Mouse (Mus musculus) heart, postnatal 10 days (tissue): ENCODE data around the gene 2900026A02Rik. TPM values are rescaled to one million over a fixed set of nuclear protein-coding genes. Genes with fewer than 3 reads are reported as not detected.

Experiments used
- DNase-seq, 2 experiments: peaks; one replicate each; pipeline ENCODE4 v3.0.0; 2021
- intact Hi-C: fragments of 180-260 bp; cut with DNase I; formaldehyde crosslinking; loops from one replicate; pipeline ENCODE4 v1.15.1; 2025
- total RNA-seq, 2 experiments: library from RNA; stranded (reverse); gene quantifications; 2 replicates each; pipeline ENCODE4 v1.2.3; 2021

2900026A02Rik gene
- total RNA-seq, 2 experiments from 2014 or later: 46.9 to 51.4 TPM

DNA sequence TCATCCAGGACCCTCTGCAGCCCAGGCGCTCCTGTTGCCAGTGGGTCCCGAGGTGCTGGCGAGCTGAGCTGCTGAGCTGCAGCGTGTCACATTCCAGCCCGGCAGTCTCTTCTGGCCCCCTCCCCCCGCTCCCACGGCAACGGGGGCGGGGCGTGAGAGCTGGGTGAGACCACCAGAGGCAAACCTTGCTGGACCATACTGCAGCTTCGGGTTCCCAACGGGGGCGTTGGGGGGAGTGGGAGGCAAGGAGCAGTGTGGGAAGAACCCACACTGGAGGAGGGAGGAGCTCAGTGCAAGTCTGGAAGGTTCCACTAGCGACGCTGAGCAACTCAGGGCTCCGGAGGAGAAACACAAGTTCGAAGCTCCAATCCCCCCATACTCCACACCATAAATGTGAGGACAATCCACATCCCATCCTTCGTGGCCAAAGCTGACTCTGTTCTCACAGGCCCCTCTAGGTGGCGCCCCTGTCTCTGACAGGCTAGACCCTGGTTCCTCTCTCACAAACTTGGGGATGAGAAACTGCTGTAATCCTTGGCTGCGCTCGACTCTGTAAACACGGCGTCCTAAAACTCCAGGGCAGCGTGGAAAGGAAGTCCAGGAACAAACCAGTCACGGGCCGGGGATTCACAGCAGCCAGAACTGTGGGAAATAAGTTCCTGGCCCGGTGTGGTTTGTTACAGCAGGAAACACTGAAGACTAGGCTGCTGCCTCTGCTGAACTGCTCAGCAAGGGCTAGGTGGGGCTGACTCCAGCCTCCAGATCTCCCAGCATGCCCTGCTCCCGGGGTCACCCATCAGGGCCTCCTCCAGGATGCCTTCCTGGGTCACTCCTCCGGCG is 41.0 kb downstream of the 2900026A02Rik start:
- DNase-seq: peak; percentile 93 to 96
- intact Hi-C loops: loop anchor here (1.0 to 5.0 kb wide), 3 partner anchors 41 to 132 kb away; partner anchors contain the start of genes 2900026A02Rik, Sgsm1 and Tmem211

DNA sequence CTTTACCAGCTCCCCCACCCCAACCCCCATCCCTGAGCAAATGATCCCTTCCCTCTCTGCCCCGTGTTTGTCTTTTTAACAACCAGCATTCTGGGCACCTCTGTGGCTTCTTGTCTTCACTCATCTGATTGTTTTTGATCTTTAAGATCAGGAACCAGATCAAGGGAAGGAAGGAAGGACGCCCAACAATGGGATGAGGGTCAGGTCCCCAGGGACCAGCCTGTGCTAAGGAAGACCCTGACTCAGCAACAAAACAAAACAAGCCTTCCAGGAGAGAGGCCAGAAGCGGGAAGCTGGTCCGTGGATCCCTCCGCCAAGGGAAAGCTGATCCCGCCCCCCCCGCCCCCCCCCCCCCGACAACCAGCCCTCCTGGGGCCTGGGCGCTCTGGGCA is 41.6 kb downstream of the 2900026A02Rik start:
- intact Hi-C loops: loop anchor here (5.0 kb wide), 1 partner anchor 133 kb away; the partner anchor contains the start of gene Sgsm1
- DNase-seq: no peak

DNA sequence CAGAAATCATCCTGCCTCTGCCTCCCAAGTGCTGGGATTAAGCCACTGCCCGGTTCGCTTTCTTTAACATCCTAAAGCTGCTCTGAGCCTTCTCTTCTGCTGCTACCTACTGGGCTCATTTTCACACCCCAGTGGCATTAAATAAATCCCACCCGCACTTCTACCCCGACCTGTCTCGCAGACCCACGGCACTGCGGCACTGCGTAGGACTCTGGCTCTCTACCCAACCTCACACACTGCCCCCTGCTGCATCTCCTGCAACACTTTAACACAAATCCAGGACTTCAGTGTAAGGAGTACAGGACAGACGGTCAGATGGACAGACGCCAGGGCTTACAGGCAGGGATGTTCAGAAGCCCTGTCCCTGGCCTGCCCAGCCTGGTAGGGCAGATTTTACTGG is 45.1 kb downstream of the 2900026A02Rik start:
- DNase-seq: no peak
- intact Hi-C loops: loop anchor here (1.0 to 5.0 kb wide), 2 partner anchors 50 to 136 kb away; partner anchors contain the start of genes Sgsm1 and Tmem211

DNA sequence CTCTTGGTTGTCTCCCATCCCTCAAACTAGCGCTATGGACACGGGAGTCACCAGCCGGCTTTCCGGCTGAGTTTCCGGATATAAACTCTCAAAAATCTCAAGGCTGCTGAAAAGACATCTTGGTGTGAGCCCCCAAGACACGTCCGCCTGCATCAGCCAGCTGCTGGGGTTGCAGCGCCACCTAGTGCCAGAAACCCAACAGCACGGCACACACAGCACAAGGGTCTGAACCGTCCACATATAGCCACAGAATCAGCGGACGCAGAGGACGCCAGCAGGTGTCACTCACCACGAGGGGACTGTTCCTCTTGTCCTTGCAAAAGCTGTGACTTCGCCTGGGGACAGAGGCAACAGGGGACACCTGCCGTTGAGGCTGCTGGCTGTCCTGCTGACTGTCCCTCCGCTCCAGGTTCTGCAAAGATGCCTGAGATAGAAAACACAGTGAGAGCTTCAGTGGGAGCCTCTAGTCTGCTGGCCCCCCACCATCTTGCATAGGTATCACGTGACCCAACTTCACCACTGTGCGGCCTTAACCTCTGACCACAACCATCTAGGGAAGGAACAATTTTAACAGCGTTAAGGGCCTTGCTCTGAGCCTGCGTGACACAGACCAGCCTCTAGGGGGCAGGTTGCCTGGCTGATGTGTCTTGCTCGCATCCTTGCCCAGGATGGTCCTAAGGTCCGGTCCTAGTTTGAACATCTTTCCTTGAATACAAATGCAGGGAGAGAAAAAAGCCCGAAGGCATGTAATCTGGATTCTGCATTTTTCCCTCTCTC is 45.9 kb downstream of the 2900026A02Rik start:
- peak in 1 of 2 experiments; percentile 64 for DNase-seq

DNA sequence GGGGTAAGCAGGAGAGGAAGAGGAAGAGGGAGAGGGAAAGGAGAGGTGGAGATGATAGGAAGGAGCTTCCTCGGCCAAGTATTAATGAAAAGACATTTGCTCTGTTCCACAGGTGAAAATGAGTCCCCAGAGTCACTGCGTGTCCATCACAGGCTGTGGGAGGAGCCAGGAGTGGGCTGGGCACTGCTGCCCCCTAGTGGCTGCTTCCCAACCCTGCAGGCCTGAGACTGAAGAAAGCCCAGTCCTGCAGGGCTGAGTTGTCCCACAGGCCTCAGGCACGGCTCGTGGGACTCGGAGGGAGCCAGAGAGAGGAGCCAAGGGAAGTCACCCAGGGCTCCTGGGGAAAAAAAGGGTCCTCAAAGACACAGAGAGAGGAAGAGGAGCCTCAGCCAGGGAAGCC is 47.7 kb downstream of the 2900026A02Rik start:
- intact Hi-C loops: no loop called here
- peak; percentile 69 to 81 for DNase-seq

More for the DNA sequence above, 45.9 kb downstream of the 2900026A02Rik start:
- intact Hi-C loops: loop anchor here (1.0 to 5.0 kb wide), 2 partner anchors 51 to 137 kb away; partner anchors contain the start of genes Sgsm1 and Tmem211

DNA sequence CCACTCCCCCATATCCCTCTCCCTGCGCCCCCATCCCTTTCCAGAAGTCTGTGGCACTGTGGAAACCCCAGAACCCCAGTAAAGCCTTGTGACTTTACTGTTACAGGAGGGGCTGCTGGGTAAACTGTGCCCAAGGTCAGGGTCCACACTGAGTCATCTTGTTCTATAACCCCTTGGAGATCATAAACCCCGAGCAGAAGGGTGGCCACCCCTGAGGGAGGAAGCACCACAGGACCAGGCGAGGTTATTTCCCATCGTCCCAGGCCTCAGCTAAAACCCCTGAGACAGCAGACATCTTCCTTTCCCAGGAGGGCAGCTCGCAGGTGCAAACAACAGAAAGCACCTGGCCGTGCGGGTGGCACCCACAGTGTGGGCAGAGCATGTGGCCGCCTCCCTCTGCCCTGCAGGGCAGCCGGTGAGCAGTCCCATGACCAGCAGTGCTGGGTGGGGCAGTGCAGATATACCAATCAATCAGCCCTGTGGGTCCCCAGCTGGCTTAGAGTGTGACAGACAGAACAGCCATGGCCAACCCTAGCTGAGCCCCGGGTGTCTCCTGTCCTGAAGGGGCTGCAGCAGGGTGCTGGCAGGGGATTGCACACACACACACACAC is 49.0 kb downstream of the 2900026A02Rik start:
- intact Hi-C loops: no loop called here
- DNase-seq: no peak

DNA sequence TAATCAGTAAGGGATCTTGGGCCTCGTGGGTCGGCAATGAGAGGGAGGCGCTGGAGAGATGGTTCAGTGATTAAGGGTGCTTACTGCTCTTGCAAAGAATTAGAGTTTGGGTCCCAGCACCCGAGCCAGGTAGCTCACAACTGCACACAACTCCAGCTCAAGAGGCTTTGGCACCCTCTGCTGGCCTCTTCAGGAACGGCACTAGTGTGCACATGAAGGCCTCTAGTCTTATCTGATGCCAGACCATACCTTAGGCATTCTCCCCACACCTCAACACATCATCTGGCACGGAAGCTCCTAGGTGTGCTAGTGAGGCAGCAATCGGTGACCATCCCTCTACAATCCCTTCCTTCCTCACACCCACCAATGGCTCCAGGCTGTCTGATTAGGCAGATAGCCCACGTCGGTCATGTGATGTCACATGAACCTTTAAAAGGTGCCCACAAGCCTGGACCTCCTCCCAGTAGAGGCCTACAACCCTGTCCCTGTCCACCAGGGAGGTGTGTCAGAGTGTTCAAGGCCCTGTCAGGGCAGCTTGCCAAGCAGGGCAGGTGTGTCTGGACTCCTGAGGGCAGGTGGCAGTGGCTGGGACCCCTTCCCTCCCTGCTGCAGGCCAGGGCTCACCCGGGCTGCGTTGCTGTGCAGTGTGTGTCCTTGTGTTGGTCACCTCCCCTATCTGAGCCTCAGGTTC is 50.8 kb downstream of the 2900026A02Rik start:
- intact Hi-C loops: no loop called here

DNA sequence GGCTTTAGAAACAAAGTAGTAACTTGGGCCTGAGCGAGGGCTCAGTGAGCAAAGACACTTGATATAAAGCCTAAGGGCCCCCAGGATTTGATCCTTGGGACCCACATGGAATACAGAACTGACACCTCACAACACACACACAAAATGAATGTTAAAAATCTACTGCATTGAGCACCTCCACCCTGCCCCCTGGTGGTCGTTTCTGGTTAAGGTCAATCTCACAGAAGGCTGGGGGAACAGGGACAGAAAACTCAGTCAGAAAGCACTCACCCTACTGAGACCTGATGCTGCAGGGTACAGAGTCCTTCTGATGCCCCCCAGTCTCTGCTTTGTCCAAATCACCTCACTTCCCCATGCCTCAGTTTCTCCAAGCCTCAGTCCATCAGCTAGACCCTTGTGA is 53.3 kb downstream of the 2900026A02Rik start:
- intact Hi-C loops: loop anchor here (2.0 kb wide), 1 partner anchor 69 kb away; no protein-coding TSS in a partner anchor
- peak; percentile 46 to 78 for DNase-seq

More for the DNA sequence above, 50.8 kb downstream of the 2900026A02Rik start:
- DNase-seq: no peak

DNA sequence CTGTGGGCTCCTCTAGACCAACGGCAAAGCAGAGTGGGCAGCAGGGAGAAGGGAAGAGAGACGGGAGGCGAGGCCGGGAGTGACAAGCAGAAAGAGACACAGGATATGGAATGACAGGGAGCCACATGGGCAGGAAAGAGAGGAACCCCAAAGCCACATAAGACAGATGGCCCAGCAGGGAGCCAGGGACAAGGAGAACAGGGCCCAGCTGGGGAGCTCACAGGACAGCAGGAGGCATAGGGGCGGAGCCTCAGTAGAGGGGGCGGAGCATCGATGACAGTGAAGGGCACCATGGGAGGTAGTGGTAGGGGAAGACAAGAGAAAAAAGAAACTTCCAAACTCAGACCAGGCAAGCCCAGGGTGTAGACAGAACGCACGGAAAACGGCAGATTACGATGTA is 55.6 kb downstream of the 2900026A02Rik start:
- no peak for DNase-seq
- intact Hi-C loops: no loop called here

DNA sequence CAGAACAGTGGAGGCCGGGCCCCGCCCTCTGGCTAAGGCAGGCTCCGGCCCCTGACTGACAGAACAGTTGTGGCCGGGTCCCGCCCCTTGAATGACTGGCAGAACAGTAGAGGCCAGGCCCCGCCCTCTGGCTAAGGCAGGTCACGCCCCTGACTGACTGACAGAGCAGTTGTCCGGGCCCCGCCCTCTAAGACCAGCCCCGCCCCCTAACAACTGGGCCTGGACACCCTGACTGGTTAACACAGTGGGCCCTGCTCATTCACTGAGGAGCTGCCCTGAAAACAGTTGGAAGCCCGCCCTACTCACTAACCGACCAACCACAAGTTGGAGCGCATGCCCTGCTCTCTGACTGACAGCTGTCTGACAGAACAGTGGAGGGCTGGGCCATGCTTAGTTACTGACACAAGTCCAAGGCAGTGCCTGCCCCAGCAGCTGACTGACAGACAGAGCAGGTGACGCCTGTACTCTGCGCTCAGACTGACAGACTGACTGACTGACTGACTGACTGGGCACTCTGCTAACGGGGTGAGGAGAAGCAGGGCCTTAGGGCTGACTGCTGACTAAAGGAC is 56.1 kb downstream of the 2900026A02Rik start:
- intact Hi-C loops: no loop called here
- peak; percentile 62 to 66 for DNase-seq

DNA sequence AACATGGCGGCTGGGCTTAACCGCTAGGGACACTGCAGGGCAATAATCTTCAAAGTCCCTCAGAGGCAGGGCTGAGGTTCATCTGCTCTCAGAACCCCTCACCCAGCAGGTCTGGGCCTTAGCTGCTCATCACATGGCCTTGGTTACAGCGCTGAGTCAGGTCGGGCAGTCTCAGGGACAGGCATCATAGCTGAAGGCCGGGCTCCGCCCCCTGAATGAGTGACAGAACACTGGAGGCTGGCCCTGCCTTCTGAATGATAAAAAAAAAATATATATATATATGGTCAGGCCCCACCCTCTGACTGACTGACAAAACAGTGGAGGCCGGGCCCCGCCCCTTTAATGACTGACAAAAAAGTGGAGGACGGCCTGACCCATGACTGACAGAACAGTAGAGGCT is 56.6 kb downstream of the 2900026A02Rik start:
- intact Hi-C loops: no loop called here
- DNase-seq: no peak

DNA sequence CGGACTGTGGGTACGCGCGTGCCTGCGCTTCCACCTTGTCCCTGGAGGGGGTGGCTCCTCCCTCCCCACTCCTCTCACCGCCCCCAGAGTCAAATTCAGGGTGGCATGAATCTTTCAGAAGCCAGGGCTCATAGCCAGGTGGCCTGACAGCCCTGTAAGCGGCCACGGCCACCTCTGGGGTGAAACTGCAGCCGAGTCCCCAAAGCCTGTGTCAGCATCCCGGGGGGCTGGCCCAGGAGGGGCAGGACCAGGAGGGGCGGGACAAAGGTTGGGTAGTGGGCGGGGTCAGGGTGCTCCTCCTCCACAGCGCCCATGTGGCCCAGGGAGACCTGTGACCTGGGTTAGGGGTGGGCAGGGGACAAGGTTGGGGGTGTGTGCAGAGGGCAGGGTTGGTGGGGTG is 57.9 kb downstream of the 2900026A02Rik start:
- intact Hi-C loops: no loop called here

DNA sequence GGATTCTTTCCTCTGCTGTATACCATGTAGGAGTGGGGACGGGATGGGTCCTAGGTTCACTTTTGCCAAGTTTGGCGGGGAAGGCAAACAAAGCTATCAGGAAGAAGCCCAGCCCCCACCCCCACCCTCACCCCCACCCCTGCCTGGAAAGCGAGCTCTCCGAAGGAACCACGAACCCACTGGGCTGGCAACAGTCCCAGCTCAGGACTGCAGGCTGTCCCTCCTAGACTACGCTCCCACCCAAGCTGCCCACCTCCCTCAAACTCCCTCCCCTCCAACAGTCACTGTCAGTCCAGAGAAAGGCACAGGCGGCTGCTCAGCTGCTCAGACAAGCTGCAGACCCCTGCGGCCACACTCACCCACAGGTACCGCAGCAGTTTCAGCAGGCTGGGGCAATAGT is 58.3 kb downstream of the 2900026A02Rik start:
- no peak for DNase-seq
- intact Hi-C loops: no loop called here

More for the DNA sequence above, 57.9 kb downstream of the 2900026A02Rik start:
- DNase-seq: no peak

DNA sequence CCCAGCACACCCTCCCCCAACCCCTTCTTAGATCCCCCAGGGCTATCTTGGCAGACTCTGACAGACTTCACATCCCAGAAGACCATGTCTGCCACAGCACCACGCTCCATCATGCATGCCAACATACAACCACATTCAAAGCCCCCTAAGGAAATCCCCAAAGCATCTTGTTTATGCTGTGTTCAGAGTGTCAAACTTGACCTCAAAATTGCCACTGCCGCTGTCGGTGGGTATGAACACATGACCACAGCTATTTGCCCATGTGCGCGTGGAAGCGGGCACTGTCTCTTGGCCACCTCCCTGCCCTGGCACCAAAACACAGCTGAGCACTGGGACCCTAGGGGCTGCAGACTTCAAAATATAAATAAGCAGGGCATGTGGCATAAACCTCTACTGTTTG is 59.5 kb downstream of the 2900026A02Rik start:
- DNase-seq: no peak
- intact Hi-C loops: no loop called here

DNA sequence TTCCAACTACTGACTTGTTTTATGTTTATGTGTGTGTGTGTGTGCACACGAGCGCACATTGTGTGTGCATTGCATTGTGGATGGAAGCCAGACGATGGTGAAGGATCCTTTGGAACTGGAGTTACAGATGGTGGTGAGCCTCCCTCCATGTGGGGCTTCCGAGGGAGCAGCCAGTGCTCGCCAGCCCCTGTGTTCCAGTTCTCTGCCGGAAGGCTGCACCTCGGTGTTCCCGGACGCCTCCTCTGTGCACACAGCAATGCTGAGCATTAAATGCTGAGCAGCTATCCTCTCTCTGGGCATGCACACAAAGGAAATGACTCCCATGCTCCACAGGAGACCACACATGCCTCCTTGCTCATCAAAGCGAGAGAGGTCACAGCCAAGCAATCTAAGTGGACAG is 60.7 kb downstream of the 2900026A02Rik start:
- intact Hi-C loops: no loop called here
- DNase-seq: no peak

DNA sequence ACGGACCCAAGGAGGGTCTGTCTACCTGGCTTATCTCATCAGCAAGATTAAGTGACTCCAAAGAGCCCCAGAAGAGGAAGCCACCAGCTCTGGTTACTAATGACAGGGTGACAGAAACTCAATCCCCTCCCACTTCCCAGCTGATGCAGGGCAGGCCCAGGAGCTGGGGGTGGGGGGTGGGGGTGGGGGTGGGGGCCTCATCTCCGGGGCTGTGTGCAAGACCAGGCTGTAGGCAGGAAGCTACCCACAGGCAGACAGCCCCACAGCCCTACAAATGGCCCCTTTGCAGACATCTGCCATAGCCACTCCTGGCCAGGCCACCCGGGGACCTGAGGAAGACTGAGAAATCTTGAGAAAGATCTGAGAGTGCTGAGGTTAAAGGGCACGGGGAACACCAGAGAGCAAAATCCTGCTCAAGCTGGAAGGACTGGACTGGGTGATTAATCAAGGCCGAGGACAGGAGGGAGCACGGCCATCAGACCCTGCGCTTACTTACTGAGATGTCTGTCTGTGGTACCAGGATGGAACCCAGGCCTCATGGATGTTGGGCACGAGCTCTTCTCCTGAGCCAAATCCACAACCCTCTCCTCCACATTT is 62.2 kb downstream of the 2900026A02Rik start:
- no peak for DNase-seq
- intact Hi-C loops: loop anchor here (10.0 kb wide), 1 partner anchor 284 kb away; no protein-coding TSS in a partner anchor

DNA sequence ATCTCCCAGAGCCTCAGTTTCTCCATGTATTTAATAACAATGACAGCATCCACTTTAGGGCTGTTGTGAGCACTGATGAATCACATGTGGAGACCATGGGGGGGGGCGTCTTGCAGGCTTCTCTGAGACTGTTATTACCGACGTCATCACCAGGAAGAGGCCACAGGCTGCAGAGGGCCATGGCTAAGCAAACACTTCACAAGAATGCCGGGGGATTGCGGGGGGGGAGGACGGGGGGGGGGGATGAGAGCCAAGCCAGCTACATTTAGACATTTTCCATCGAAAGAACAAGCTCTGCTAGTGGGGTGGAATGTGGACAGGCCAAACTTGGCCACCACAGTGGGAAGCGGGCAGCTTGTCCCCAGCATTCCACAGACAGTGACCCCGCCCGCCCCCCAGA is 63.4 kb downstream of the 2900026A02Rik start:
- intact Hi-C loops: loop anchor here (10.0 kb wide), 1 partner anchor 283 kb away; no protein-coding TSS in a partner anchor
- DNase-seq: no peak

DNA sequence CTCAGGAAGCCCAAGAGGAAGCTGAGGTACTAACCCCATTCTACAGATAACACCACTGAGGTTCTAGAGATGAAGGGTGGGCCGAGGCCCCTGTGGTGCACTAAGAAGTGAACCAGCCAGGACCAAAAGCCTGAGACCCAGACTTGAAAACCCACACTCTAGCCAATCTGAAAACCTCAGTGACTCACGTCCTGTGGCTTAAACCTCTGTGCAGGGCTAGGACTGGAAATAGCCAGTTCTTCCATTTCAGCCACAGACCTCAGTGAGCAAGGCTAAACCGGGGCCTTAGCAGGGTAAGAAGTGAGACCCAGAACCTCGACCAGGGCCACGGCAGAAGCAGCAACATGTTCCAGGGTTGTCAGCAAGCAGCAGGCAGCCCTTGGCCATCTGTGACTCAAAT is 64.0 kb downstream of the 2900026A02Rik start:
- DNase-seq: no peak
- intact Hi-C loops: loop anchor here (10.0 kb wide), 1 partner anchor 282 kb away; no protein-coding TSS in a partner anchor

DNA sequence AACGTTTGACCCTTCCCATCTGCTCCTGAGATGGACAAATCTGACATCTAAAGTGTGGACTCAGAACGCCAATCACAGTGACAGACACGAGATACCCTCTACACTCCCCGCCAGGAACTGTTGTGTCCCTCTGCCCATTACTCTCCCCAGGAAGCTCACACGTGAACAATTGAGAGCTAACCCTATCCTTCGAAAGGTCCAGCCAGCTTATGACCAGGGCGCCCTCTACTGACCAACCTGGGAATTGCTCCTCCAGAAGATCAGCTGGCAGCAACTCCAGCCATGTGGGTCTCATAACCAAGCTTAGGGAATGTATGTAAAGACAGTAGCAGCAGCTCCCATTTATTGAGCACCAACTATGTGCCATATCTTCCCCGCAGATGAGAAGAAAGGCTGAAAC is 65.9 kb downstream of the 2900026A02Rik start:
- DNase-seq: peak; percentile 88 to 93
- intact Hi-C loops: loop anchor here (1.0 to 10.0 kb wide), 2 partner anchors 56 to 280 kb away; no protein-coding TSS in a partner anchor
